Mouse (Mus musculus) heart, adult 2 months (tissue): ENCODE measurements around the gene Plekhf1. TPM values are rescaled to one million over a fixed set of nuclear protein-coding genes. Genes with fewer than 3 reads are reported as not detected.
A peak's percentile ranks its signal among the peaks of the same experiment; 100 is the strongest.

Experiments used
- DNase-seq, 2 experiments: peaks; one replicate each; pipeline ENCODE4 v3.0.0; 2021
- H3K27ac ChIP-seq: fragments of 200-600 bp; 2 replicates; pipeline ENCODE4 v1.8.1; 2022
- H3K27me3 ChIP-seq: fragments of 200-500 bp; 2 replicates; pipeline ENCODE4 v1.6.1; 2012; ENCODE audit warnings: mild to moderate bottlenecking, low read length, inconsistent platforms, mixed read lengths; ENCODE audit not compliant: control insufficient read depth, insufficient read depth
- H3K36me3 ChIP-seq: fragments of 200-500 bp; 2 replicates; pipeline ENCODE4 v1.6.1; 2012; ENCODE audit warnings: low read length, inconsistent platforms; ENCODE audit not compliant: control insufficient read depth, insufficient read depth
- H3K4me1 ChIP-seq: fragments of 200-500 bp; 2 replicates; pipeline ENCODE4 v1.6.1; 2011; ENCODE audit warnings: low read length; ENCODE audit not compliant: control insufficient read depth, insufficient read depth
- H3K4me3 ChIP-seq: fragments of 200-600 bp; 2 replicates; pipeline ENCODE4 v1.8.1; 2022
- H3K79me2 ChIP-seq: fragments of 200-500 bp; replicated peaks from 2 replicates; pipeline ENCODE4 v1.6.1; 2012; ENCODE audit warnings: mild to moderate bottlenecking, inconsistent platforms, low read length, moderate library complexity, mixed read lengths; ENCODE audit not compliant: control insufficient read depth, insufficient read depth
- H3K9ac ChIP-seq: fragments of 200-500 bp; 2 replicates; pipeline ENCODE4 v1.6.1; 2012; ENCODE audit warnings: low read depth, mild to moderate bottlenecking, control low read depth, inconsistent platforms, low read length, mixed read lengths
- CTCF ChIP-seq: fragments of 200-600 bp; IDR thresholded peaks from 2 replicates; pipeline ENCODE4 v1.8.1; 2022; ENCODE audit warnings: antibody characterized with exemption, mild to moderate bottlenecking, moderate library complexity
- EP300 ChIP-seq: fragments of 200-500 bp; IDR thresholded peaks from 2 replicates; pipeline ENCODE4 v1.6.1; 2011; ENCODE audit warnings: low read depth, low read length, control low read depth; ENCODE audit not compliant: insufficient read depth
- POLR2A ChIP-seq: fragments of 200-500 bp; IDR thresholded peaks from 2 replicates; pipeline ENCODE4 v1.6.1; 2011; ENCODE audit warnings: mild to moderate bottlenecking, low read depth, low read length, control low read depth; ENCODE audit not compliant: insufficient read depth
- WGBS: fragments of 180-500 bp; shearing (Covaris S2); methylation state at CpG from one replicate; pipeline ENCODE4 v1.1.7; 2018; 5-methylcytosine and 5-hydroxymethylcytosine counted together
- intact Hi-C: fragments of 180-260 bp; cut with DNase I; formaldehyde crosslinking; loops from one replicate; pipeline ENCODE4 v1.15.1; 2025
- polyA plus RNA-seq: library from polyadenylated mRNA; depleted of rRNA; stranded (reverse); fragments of >200 nt; gene quantifications from 2 replicates; pipeline ENCODE4 v1.2.3, GENCODE M21; 2012
- total RNA-seq, 2 experiments: library from RNA; stranded (reverse); gene quantifications; 2 replicates each; pipeline ENCODE4 v1.2.3; 2021

Plekhf1 gene
- total and polyA plus RNA-seq, 3 experiments, result 8.9 to 14.6 (median 9.3) TPM

GRCm38 (mm10) chr7:38237140-38237539 lies 9.3 kb upstream of the Plekhf1 start:
- intact Hi-C loops, result no loop called here
- Histone ChIP-seq H3K27ac (no peak overlapping the region), H3K79me2 (no peaks in the 10 kb centered on the region), H3K27me3 (no peaks in the 10 kb centered on the region), H3K36me3 (no peaks in the 10 kb centered on the region), H3K9ac (no peak overlapping the region), H3K4me1 (no peaks in the 10 kb centered on the region), H3K4me3 (no peak overlapping the region)
- DNase-seq, result no peak
- TF ChIP-seq POLR2A (no peak), EP300 (no peak), CTCF (no peak)

- Histone ChIP-seq H3K27ac (no peak overlapping the region), H3K36me3 (no peaks in the 10 kb centered on the region), H3K79me2 (no peaks in the 10 kb centered on the region), H3K4me1 (no peaks in the 10 kb centered on the region), H3K27me3 (no peaks in the 10 kb centered on the region), H3K4me3 (no peak overlapping the region), H3K9ac (no peak overlapping the region)
- TF ChIP-seq CTCF, result no peak
- no peak for TF ChIP-seq POLR2A
- TF ChIP-seq EP300, result no peak
- no peak for DNase-seq
- 49% methylated on average over 11 of the region's 11 CpGs for WGBS
- intact Hi-C loops, result no loop called here
Measured at GRCm38 (mm10) chr7:38236400-38237105, 8.7 kb upstream of the Plekhf1 start.

GRCm38 (mm10) chr7:38230285-38230684 lies 2.5 kb upstream of the Plekhf1 start:
- H3K79me2 ChIP-seq, result no peaks in the 10 kb centered on the region
- 22% methylated on average over 8 of the region's 8 CpGs for WGBS
- no peak overlapping the region for H3K9ac ChIP-seq
- peak overlapping the region; percentile 41 for H3K27ac ChIP-seq
- H3K27me3 ChIP-seq, result no peaks in the 10 kb centered on the region
- no peak for TF ChIP-seq POLR2A
- no peaks in the 10 kb centered on the region for H3K36me3 ChIP-seq
- no peak overlapping the region for H3K4me3 ChIP-seq
- intact Hi-C loops, result loop anchor here (2.0 kb wide), 1 partner anchor 37 kb away; no protein-coding TSS in a partner anchor
- H3K4me1 ChIP-seq, result peaks cover 4% of the 10 kb centered on the region
- DNase-seq, result peak; percentile 61 to 75

- DNase-seq, result no peak
- 37% methylated on average over 8 of the region's 8 CpGs for WGBS
- H3K4me3 ChIP-seq, result peak overlapping the region; percentile 78
- intact Hi-C loops, result no loop called here
- H3K27ac ChIP-seq, result no peak overlapping the region; the same call in 1 of the 2 replicates
- H3K79me2 ChIP-seq, result no peaks in the 10 kb centered on the region
- TF ChIP-seq CTCF (no peak), EP300 (no peak), POLR2A (no peak)
- H3K4me1 ChIP-seq, result peaks cover 4% of the 10 kb centered on the region
- no peaks in the 10 kb centered on the region for H3K27me3 ChIP-seq
- peak overlapping the region; percentile 40; the same call in 1 of the 2 replicates for H3K9ac ChIP-seq
- no peaks in the 10 kb centered on the region for H3K36me3 ChIP-seq
Measured at GRCm38 (mm10) chr7:38228329-38228728, 513 bp upstream of the Plekhf1 start.

- H3K4me3 ChIP-seq, result peak overlapping the region; percentile 78
- TF ChIP-seq POLR2A (peak; percentile 76), CTCF (peak; percentile 18; the same call in 1 of the 2 replicates), EP300 (no peak; the same call in 1 of the 2 replicates)
- intact Hi-C loops, result no loop called here
Measured at GRCm38 (mm10) chr7:38227181-38227899, 476 bp downstream of the Plekhf1 start.

GRCm38 (mm10) chr7:38226226-38226625 lies 1.6 kb downstream of the Plekhf1 start:
- Histone ChIP-seq H3K9ac (peak overlapping the region; percentile 28; the same call in 1 of the 2 replicates), H3K4me1 (peaks cover 4% of the 10 kb centered on the region), H3K4me3 (peak overlapping the region; percentile 78), H3K27ac (peak overlapping the region; percentile 87), H3K79me2 (no peaks in the 10 kb centered on the region), H3K27me3 (no peaks in the 10 kb centered on the region), H3K36me3 (no peaks in the 10 kb centered on the region)
- no peak for DNase-seq
- TF ChIP-seq POLR2A (no peak), CTCF (no peak), EP300 (no peak)
- 68% methylated on average over 2 of the region's 2 CpGs for WGBS
- intact Hi-C loops, result no loop called here

More at GRCm38 (mm10) chr7:38227181-38227899, 476 bp downstream of the Plekhf1 start:
- Histone ChIP-seq H3K27me3 (no peaks in the 10 kb centered on the region), H3K9ac (peak overlapping the region; percentile 76), H3K36me3 (no peaks in the 10 kb centered on the region), H3K27ac (peak overlapping the region; percentile 87), H3K79me2 (no peaks in the 10 kb centered on the region), H3K4me1 (peaks cover 4% of the 10 kb centered on the region)
- under 1% methylated on average over 25 of the region's 25 CpGs for WGBS
- DNase-seq, result peak; percentile 90 to 91
